Mouse (Mus musculus) cerebellum, postnatal 10 days (tissue): ENCODE data around the gene Slc4a10.

Source experiments
- DNase-seq, 2 experiments: peaks; one replicate each; pipeline ENCODE4 v3.0.0; 2021; ENCODE audit warnings: mixed read lengths in 2 of 2

Slc4a10 gene

GRCm38 (mm10) chr2:62356606-62357005 is 310.3 kb downstream of the Slc4a10 start:
- DNase-seq = no peak

- no peak for DNase-seq
Measured at GRCm38 (mm10) chr2:62357259-62357658, 311.0 kb downstream of the Slc4a10 start.

- no peak for DNase-seq
Measured at GRCm38 (mm10) chr2:62360872-62361271, 314.6 kb downstream of the Slc4a10 start.

DNA sequence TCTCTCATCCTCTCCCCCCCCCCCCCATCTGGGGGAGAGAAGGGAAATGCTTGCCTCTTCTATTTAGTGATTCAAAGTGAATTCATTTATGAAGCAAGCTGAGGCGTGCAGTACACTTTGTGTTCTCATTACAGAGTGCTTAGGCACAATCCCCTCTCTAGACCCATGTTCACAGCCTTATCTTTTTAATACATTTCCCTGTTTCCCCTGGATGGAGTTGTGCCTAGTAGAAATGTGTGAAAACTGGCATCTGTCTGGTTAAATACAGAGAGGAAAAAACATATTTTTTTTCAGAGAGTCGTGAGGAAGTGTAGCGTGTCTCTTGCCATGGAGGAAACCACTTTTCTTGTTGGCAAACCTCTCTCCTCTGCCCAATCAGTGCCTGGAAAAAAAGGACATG is 315.3 kb downstream of the Slc4a10 start:
- no peak for DNase-seq

- peak; percentile 32 to 37 for DNase-seq
Measured at GRCm38 (mm10) chr2:62362211-62362610, 315.9 kb downstream of the Slc4a10 start.

DNA sequence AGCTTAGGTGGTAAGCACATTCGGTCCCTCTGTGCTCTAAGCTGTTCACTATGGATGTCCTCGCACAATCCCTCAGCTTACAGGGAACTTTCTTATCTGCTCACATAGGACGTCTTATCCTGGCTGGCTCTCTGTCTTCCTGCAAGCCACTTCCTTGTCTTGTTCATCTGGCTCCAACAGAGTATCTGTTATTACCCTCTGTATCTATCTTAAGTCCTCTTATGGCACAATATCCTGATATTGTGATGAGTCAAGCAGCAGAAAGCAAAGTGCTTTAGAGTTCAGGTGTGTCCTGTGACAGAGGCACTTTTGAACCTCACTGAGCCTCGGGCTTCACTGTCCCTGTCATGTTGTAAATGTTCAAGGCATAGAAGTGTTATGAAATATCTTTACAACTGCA is 317.3 kb downstream of the Slc4a10 start:
- DNase-seq = no peak

GRCm38 (mm10) chr2:62368349-62369053 is 322.2 kb downstream of the Slc4a10 start:
- peak; percentile 38 to 60 for DNase-seq

DNA sequence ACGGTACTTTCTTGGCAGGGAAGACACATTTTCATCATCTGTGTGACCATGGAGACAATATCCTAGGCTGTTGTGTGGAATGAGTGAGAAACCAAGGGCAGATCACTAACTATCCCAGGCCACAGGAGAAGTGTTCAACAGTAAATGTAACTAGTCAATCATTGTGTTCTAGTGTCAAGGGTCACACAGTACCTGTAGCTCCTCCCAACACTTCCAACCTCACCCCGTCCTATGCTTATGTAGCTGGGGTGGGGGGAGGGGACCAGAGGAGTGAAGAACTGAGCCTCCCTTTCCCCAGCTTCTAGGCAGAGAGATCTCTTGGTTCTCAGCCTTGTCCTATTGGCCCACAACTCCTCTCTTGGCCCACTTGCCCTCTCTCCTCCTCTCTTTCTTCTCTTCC is 323.8 kb downstream of the Slc4a10 start:
- DNase-seq = no peak

DNA sequence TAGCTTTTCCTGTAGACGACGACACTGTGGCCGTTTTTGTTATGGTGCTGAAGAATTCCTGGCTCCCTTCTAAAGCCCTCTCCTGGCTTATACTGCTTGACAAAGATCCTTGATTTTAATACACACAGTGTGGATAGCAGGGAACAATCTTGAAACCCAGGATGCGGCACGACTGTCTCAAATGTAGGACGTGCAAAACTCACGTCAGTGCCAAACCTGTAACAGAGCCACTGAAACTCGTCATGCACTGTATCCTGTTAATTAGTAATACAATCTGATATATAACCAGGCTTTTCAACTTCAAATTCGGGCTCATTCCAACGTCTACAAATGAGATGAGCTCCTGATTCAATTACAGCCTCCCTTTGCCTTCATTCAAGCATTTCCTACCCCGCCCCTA is 327.4 kb downstream of the Slc4a10 start:
- no peak for DNase-seq
